In the genomic region with DNA sequence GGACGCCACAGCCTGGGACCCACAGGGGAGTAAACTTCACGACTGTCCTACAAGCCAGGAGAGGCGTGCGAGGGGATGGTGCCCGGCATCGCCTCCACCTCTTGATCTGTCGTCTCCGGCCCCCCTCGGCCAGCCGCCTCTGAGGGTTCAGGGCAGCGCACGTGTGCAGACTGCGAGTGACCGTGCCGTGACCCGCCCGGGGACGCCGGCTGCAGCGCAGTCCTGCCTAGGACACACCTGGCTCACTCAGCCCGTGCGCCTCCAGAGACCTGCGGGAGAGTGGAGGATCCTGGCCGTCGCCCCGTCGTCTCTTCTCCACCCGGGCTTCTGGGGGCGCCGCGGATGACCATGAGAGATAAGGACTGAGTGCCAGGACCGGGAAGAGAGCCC, we compare ENCODE assay signal across 10 mouse cellular contexts. TPM values are rescaled to one million over a fixed set of nuclear protein-coding genes. Genes with fewer than 3 reads are reported as not detected.
DNase-seq lines count a peak whose midpoint lies in the region; ATAC-seq and TF ChIP-seq lines count a peak whose summit lies in the region.
"Had no signal": no experiment of that assay in that cellular context is flagged by ENCODE, and none has a peak within 500 bp of the region (broad histone marks: within the 10 kb centered on the region; RNA-seq: fewer than 3 reads in every experiment).

No protein-coding gene starts in this region.

- WGBS in neural tube, embryonic 11.5 days, result 0% methylated on average over 32 of the region's 32 CpGs
- 0% methylated on average over 31 of the region's 32 CpGs for WGBS in kidney, postnatal 0 days
- WGBS in neural tube, embryonic 14.5 days, result 0% methylated on average over 32 of the region's 32 CpGs

- peak overlapping the region; percentile 10; the same call in 1 of the 2 replicates for H3K9ac ChIP-seq in neural tube, embryonic 11.5 days (ENCODE audit: low read length)
- H3K9ac ChIP-seq in kidney, postnatal 0 days (ENCODE audit: low read depth, low read length), result peak overlapping the region; percentile 49
- H3K9ac ChIP-seq in neural tube, embryonic 14.5 days (replicated peaks; ENCODE audit: low read depth, low read length), result peak overlapping the region; percentile 47

- peak overlapping the region; percentile 78 for H3K4me2 ChIP-seq in neural tube, embryonic 11.5 days (ENCODE audit: low read depth)
- peak overlapping the region; percentile 65 for H3K4me2 ChIP-seq in kidney, postnatal 0 days (ENCODE audit: low read length)
- H3K4me2 ChIP-seq in neural tube, embryonic 14.5 days (ENCODE audit: low read depth, low read length), result peak overlapping the region; percentile 86

- no peak for TF ChIP-seq CTCF in kidney, postnatal 0 days (IDR thresholded peaks at IDR 0.05; ENCODE audit: low read depth)

- peak; percentile 15 for DNase-seq in adrenal gland, postnatal 14 days
- DNase-seq in adrenal gland, adult 8-10 months, result no peak
- peak; percentile 21 for DNase-seq in neural tube, embryonic 11.5 days (ENCODE audit: low spot score)
- no peak for DNase-seq in neural tube, embryonic 10.5 days (ENCODE audit: extremely low spot score, low spot score)
- no peak for DNase-seq in kidney, postnatal 0 days (ENCODE audit: low spot score)
- DNase-seq in urinary bladder, postnatal 36 days (ENCODE audit: low spot score in 2 of 2), result no peak
- DNase-seq in Muller cell, postnatal 12 days (ENCODE audit: inconsistent ontology term), result no peak

- no peak; the same call in 1 of the 2 replicates for ATAC-seq in neural tube, embryonic 11.5 days (ENCODE audit: insufficient read depth, low FRiP score, low TSS enrichment)
- ATAC-seq in kidney, postnatal 0 days (replicated peaks; ENCODE audit: low FRiP score, low read depth), result peak; percentile 23; the same call in 1 of the 2 replicates
- ATAC-seq in neural tube, embryonic 14.5 days (ENCODE audit: low read depth), result peak; percentile 28

- H3K4me3 ChIP-seq in neural tube, embryonic 11.5 days (ENCODE audit: low read depth, low read length), result peak overlapping the region; percentile 42
- peak overlapping the region; percentile 49 for H3K4me3 ChIP-seq in kidney, postnatal 0 days (replicated peaks; ENCODE audit: low read depth, low read length)
- H3K4me3 ChIP-seq in neural tube, embryonic 14.5 days (ENCODE audit: low read depth, low read length), result peak overlapping the region; percentile 42

- H3K27ac ChIP-seq in neural tube, embryonic 11.5 days (ENCODE audit: low read depth, low read length), result no peak overlapping the region
- no peak overlapping the region for H3K27ac ChIP-seq in kidney, postnatal 0 days
- no peak overlapping the region for H3K27ac ChIP-seq in neural tube, embryonic 14.5 days (ENCODE audit: low read depth, low read length)

- no peaks in the 10 kb centered on the region for H3K9me3 ChIP-seq in neural tube, embryonic 11.5 days (ENCODE audit: control insufficient read depth, low read length)
- no peaks in the 10 kb centered on the region for H3K9me3 ChIP-seq in kidney, postnatal 0 days (replicated peaks; ENCODE audit: low read length)
- no peaks in the 10 kb centered on the region for H3K9me3 ChIP-seq in neural tube, embryonic 14.5 days (ENCODE audit: control insufficient read depth, low read length)

- H3K27me3 ChIP-seq in neural tube, embryonic 11.5 days (ENCODE audit: control insufficient read depth, insufficient read depth, low read length), result peaks cover 45% of the 10 kb centered on the region
- H3K27me3 ChIP-seq in kidney, postnatal 0 days (ENCODE audit: insufficient read depth, low read length), result peaks cover 28% of the 10 kb centered on the region
- H3K27me3 ChIP-seq in neural tube, embryonic 14.5 days (ENCODE audit: control insufficient read depth, insufficient read depth, low read length), result peaks cover 29% of the 10 kb centered on the region

- no peaks in the 10 kb centered on the region for H3K36me3 ChIP-seq in neural tube, embryonic 11.5 days (ENCODE audit: control insufficient read depth, insufficient read depth, low read length)
- H3K36me3 ChIP-seq in kidney, postnatal 0 days (ENCODE audit: insufficient read depth, low read length), result no peaks in the 10 kb centered on the region
- H3K36me3 ChIP-seq in neural tube, embryonic 14.5 days (ENCODE audit: control insufficient read depth, insufficient read depth, low read length), result no peaks in the 10 kb centered on the region

- peaks cover 9% of the 10 kb centered on the region; the same call in 1 of the 2 replicates for H3K4me1 ChIP-seq in neural tube, embryonic 11.5 days (ENCODE audit: control insufficient read depth, insufficient read depth, low read length)
- H3K4me1 ChIP-seq in kidney, postnatal 0 days (replicated peaks; ENCODE audit: insufficient read depth, low read length), result peaks cover 18% of the 10 kb centered on the region; the same call in 1 of the 2 replicates
- H3K4me1 ChIP-seq in neural tube, embryonic 14.5 days (ENCODE audit: control insufficient read depth, insufficient read depth, low read length), result peaks cover 16% of the 10 kb centered on the region

RNA-seq across cellular contexts. Expression of gene Bmp6, which starts 0.5 kb away (rescaled TPM):
- total RNA-seq in adrenal gland, postnatal 14 days (2021), result 9.6 and 12.5 TPM in 2 replicates
- 10 to 100 TPM in 1 of 4 experiments, 1 to 10 TPM in 3; 8.2 to 12.5 (median 9.7) TPM for total RNA-seq in adrenal gland, adult 8-10 months (2022)
- 2.2 and 3.2 TPM in 2 replicates for polyA plus RNA-seq in neural tube, embryonic 11.5 days (2014; fragmentation: Nextera tagmentation; extraction: Ambion mirVana)
- polyA plus RNA-seq in kidney, postnatal 0 days (2015; fragmentation: Nextera tagmentation; extraction: Ambion mirVana), result 2.7 and 3.1 TPM in 2 replicates
- polyA plus RNA-seq in neural tube, embryonic 14.5 days (2014; fragmentation: Nextera tagmentation; extraction: Ambion mirVana), result 1.3 and 4.4 TPM in 2 replicates
- total RNA-seq: common myeloid progenitor, adult 5-6 weeks; neutrophil, adult 5-6 weeks had no signal

Comparison
In these comparisons a context has a peak if more than half of its experiments do, and no peak if none do; other contexts are left out.
1. DNase-seq: peak in adrenal gland, postnatal 14 days (single experiment) and neural tube, embryonic 11.5 days (single experiment); none in adrenal gland, adult 8-10 months (single experiment), neural tube, embryonic 10.5 days (single experiment), kidney, postnatal 0 days (single experiment), urinary bladder, postnatal 36 days (0 of 2) and Muller cell, postnatal 12 days (single experiment).
2. Peak in every context shown above with its lines, with median percentiles within 50 percentile points of each other: H3K4me2 ChIP-seq, H3K4me3 ChIP-seq and H3K9ac ChIP-seq.